Mouse (Mus musculus) heart, embryonic 11.5 days (tissue): ENCODE measurements at regions not wholly inside any gene's neighbourhood (a gene's known extent, or its start where the extent isn't known, plus 50 kb on each side); places are given as distances from the start of the nearest gene placed in this dataset.

Experiments
- ATAC-seq: fragments of 200-750 bp; cut with Nextera tagmentation; replicated peaks from 2 replicates; pipeline ENCODE4 v1.8.0; 2017; ENCODE audit warnings: moderate library complexity; ENCODE audit not compliant: insufficient number of reproducible peaks, low FRiP score, low TSS enrichment
- H3K27ac ChIP-seq: fragments of 300-500 bp; sonication (generic); 2 replicates; pipeline ENCODE4 v1.5.1; 2014; ENCODE audit warnings: mild to moderate bottlenecking, low read depth, low read length
- H3K27me3 ChIP-seq: fragments of 300-500 bp; sonication (generic); 2 replicates; pipeline ENCODE4 v1.6.1; 2014; ENCODE audit warnings: mild to moderate bottlenecking, low read length, mixed read lengths; ENCODE audit not compliant: control insufficient read depth, insufficient read depth
- H3K36me3 ChIP-seq: fragments of 300-500 bp; sonication (generic); 2 replicates; pipeline ENCODE4 v1.6.1; 2014; ENCODE audit warnings: mild to moderate bottlenecking, low read length, moderate library complexity, mixed read lengths; ENCODE audit not compliant: control insufficient read depth, insufficient read depth
- H3K4me1 ChIP-seq: fragments of 300-500 bp; sonication (generic); 2 replicates; pipeline ENCODE4 v1.6.1; 2014; ENCODE audit warnings: low read length; ENCODE audit not compliant: control insufficient read depth, insufficient read depth
- H3K4me2 ChIP-seq: fragments of 300-500 bp; sonication (generic); 2 replicates; pipeline ENCODE4 v1.6.1; 2014; ENCODE audit warnings: mild to moderate bottlenecking, moderate library complexity
- H3K4me3 ChIP-seq: fragments of 300-500 bp; sonication (generic); 2 replicates; pipeline ENCODE4 v1.5.1; 2014; ENCODE audit warnings: low read depth, low read length
- H3K9ac ChIP-seq: fragments of 300-500 bp; sonication (generic); 2 replicates; pipeline ENCODE4 v1.6.1; 2014; ENCODE audit warnings: mild to moderate bottlenecking, low read depth, low read length, moderate library complexity
- H3K9me3 ChIP-seq: fragments of 300-500 bp; sonication (generic); replicated peaks from 2 replicates; pipeline ENCODE4 v1.6.1; 2016; ENCODE audit warnings: low read length; ENCODE audit not compliant: control insufficient read depth
- WGBS: fragments of 180-500 bp; shearing (Covaris S2); extraction: QIAGEN DNeasy Blood & Tissue Kit; methylation state at CpG from one replicate; pipeline ENCODE4 v1.1.7; 2014; ENCODE audit not compliant: insufficient replicate concordance; 5-methylcytosine and 5-hydroxymethylcytosine counted together

DNA sequence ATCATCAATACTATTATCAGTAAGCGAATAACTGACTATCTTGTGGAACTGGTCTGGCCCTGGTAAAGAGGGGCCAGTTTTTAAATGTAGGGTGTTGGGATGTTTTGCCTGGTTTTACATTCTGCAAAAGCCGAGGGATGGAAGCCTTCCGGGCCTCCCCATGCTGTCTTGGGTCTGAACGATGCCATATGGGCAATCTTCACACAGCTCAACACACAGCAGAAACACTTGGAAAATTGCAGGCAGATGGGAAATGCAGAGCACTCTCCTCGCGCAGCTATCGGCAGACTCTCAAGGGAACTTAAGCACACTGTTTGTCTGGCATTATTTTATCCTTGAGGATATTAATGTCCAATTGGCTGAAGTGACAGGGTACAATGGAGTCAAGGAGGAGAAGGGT, 129.3 kb upstream of the Lnx1 start:
- H3K9ac ChIP-seq: no peak overlapping the region
- H3K36me3 ChIP-seq: no peaks in the 10 kb centered on the region
- no peak for ATAC-seq
- no peaks in the 10 kb centered on the region for H3K9me3 ChIP-seq
- no peaks in the 10 kb centered on the region for H3K4me1 ChIP-seq
- WGBS: 83% methylated on average over 7 of the region's 7 CpGs
- H3K4me3 ChIP-seq: no peak overlapping the region
- no peak overlapping the region for H3K27ac ChIP-seq
- H3K27me3 ChIP-seq: no peaks in the 10 kb centered on the region
- no peak overlapping the region for H3K4me2 ChIP-seq

DNA sequence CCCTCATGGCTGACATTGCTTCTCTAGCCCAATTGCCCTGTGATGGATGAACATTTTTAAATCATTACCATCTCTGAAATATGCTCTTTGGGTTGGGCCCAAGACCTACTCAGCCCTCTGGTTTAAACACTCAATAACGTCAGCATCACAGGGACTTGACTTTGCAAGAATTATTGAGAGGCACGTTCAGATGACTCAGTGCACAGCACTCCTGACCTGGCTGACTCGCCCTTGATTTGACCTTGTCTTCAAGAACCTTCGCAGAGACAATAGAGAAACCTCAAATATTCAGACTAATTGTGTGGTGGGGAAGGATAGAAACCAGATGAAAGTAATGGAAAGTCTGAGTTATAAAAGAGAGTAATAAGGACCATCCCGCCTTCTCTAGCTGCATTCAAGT, 127.9 kb upstream of the Lnx1 start:
- 56% methylated on average over 5 of the region's 5 CpGs for WGBS
- Histone ChIP-seq H3K36me3 (no peaks in the 10 kb centered on the region), H3K9ac (no peak overlapping the region), H3K27me3 (no peaks in the 10 kb centered on the region; the same call in 1 of the 2 replicates), H3K4me3 (no peak overlapping the region), H3K4me1 (no peaks in the 10 kb centered on the region), H3K9me3 (no peaks in the 10 kb centered on the region), H3K4me2 (no peak overlapping the region), H3K27ac (no peak overlapping the region)
- ATAC-seq: no peak

- WGBS: 80% methylated on average over 9 of the region's 9 CpGs
- H3K36me3 ChIP-seq: no peaks in the 10 kb centered on the region
- H3K4me1 ChIP-seq: no peaks in the 10 kb centered on the region
- ATAC-seq: no peak
- no peak overlapping the region for H3K4me2 ChIP-seq
- no peak overlapping the region for H3K4me3 ChIP-seq
- H3K9me3 ChIP-seq: no peaks in the 10 kb centered on the region
- no peak overlapping the region for H3K27ac ChIP-seq
- no peak overlapping the region for H3K9ac ChIP-seq
- no peaks in the 10 kb centered on the region; the same call in 1 of the 2 replicates for H3K27me3 ChIP-seq
These were observed 126.3 kb upstream of the Lnx1 start for GRCm38 (mm10) chr5:74829003-74829402.

DNA sequence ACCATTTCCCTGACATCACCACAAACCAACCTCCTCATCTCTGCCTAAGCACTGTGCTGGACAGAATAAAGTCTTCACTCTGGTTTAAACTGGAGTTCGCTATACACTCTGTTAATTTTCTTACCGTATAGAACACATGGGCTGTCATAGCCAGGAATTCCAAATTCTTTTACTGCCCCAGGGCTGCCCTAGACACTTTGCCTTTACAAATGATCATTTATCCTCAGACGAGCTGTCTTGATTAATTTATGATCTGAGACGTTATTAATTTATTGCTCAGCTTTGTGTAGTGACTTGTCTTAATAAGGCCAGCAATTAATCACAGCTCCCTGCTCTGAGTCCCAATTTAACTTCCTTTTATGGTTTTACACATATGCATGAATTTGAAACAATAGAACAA, 125.2 kb upstream of the Lnx1 start:
- H3K9me3 ChIP-seq: no peaks in the 10 kb centered on the region
- no peak overlapping the region for H3K9ac ChIP-seq
- no peak for ATAC-seq
- no peak overlapping the region for H3K27ac ChIP-seq
- WGBS: 70% methylated on average over 4 of the region's 4 CpGs
- no peak overlapping the region for H3K4me3 ChIP-seq
- no peaks in the 10 kb centered on the region for H3K4me1 ChIP-seq
- no peaks in the 10 kb centered on the region; the same call in 1 of the 2 replicates for H3K27me3 ChIP-seq
- H3K36me3 ChIP-seq: no peaks in the 10 kb centered on the region
- no peak overlapping the region for H3K4me2 ChIP-seq

GRCm38 (mm10) chr5:74825517-74826254, 123.0 kb upstream of the Lnx1 start:
- Histone ChIP-seq H3K4me2 (no peak overlapping the region), H3K36me3 (no peaks in the 10 kb centered on the region), H3K4me3 (no peak overlapping the region), H3K9ac (no peak overlapping the region), H3K27me3 (peaks cover 7% of the 10 kb centered on the region; the same call in 1 of the 2 replicates), H3K4me1 (no peaks in the 10 kb centered on the region), H3K27ac (no peak overlapping the region), H3K9me3 (no peaks in the 10 kb centered on the region)
- ATAC-seq: no peak
- 55% methylated on average over 5 of the region's 5 CpGs for WGBS

DNA sequence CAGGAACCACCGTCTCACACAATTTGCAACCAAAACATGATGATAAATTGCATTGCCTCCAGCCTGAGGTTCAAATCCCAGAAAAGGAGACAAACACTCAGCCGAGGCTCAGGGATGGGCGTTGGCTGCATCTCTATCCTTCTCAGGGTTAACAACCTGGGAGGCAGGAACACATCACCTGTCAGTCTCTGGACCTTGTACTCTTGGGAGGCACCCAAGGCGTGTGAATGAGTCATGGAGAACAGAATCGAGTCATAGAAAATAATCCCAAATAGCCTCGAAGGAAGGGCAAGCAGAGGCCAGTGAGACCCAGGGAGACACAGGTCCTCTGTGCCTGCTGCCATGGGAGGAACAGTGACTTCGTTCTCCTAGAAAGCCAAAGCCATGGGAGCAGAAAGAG, 121.0 kb upstream of the Lnx1 start:
- Histone ChIP-seq H3K9ac (no peak overlapping the region), H3K4me1 (no peaks in the 10 kb centered on the region), H3K36me3 (no peaks in the 10 kb centered on the region), H3K27me3 (peaks cover 7% of the 10 kb centered on the region; the same call in 1 of the 2 replicates), H3K4me3 (no peak overlapping the region), H3K4me2 (no peak overlapping the region), H3K9me3 (no peaks in the 10 kb centered on the region), H3K27ac (no peak overlapping the region)
- 71% methylated on average over 7 of the region's 7 CpGs for whole genome bisulfite sequencing
- no peak for ATAC-seq

DNA sequence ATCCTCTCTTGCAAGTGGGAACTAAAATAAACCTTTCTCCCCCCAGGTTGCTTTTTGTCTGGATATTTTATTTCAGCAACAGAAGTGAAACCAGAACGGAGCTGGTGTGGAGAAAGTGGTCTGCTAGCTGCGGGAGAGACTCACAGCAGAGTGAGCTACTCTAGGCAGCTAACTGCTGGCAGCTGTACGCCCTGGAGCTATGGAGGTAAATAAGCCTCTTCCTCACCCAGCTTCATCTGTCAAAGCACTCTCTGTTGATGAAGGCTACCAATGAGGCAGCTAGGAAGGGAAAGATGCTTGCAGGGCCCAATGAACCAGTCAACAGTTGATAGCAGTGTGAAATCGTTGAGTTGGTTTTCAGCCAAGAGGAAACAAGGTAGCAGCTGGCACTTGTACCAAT, 119.3 kb upstream of the Lnx1 start:
- WGBS: 71% methylated on average over 4 of the region's 4 CpGs
- peaks cover 7% of the 10 kb centered on the region for H3K27me3 ChIP-seq
- ATAC-seq: no peak
- H3K4me3 ChIP-seq: no peak overlapping the region
- H3K9ac ChIP-seq: no peak overlapping the region
- peaks cover 4% of the 10 kb centered on the region for H3K4me1 ChIP-seq
- H3K36me3 ChIP-seq: no peaks in the 10 kb centered on the region
- no peak overlapping the region for H3K4me2 ChIP-seq
- no peaks in the 10 kb centered on the region for H3K9me3 ChIP-seq
- no peak overlapping the region for H3K27ac ChIP-seq

GRCm38 (mm10) chr5:74816523-74816922, 113.8 kb upstream of the Lnx1 start:
- Histone ChIP-seq H3K4me3 (no peak overlapping the region), H3K36me3 (no peaks in the 10 kb centered on the region), H3K4me2 (no peak overlapping the region), H3K27me3 (peaks cover 22% of the 10 kb centered on the region), H3K9me3 (no peaks in the 10 kb centered on the region), H3K27ac (no peak overlapping the region), H3K9ac (no peak overlapping the region), H3K4me1 (peaks cover 4% of the 10 kb centered on the region)
- 82% methylated on average over 5 of the region's 5 CpGs for WGBS
- ATAC-seq: no peak

DNA sequence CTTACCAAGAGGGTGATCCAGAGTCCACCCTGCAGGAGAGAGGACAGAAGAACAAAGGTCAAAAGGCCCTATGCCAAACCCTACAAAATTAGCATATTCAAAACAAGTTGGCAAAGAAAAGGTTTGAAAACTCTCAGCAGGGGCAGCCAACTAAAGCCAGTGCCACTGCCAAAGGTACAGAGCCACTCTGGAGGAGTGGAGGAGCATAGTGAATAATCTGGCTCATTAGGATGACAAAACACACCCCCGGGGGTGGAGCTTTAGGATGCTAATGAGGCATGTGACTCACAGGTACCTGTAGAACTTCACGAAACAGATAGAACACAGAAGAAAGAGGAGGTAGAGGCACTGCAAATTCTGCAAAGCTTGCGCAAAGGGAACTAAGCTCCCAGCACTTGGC, 110.7 kb upstream of the Lnx1 start:
- Histone ChIP-seq H3K4me3 (no peak overlapping the region), H3K9me3 (no peaks in the 10 kb centered on the region), H3K27ac (no peak overlapping the region), H3K4me1 (peaks cover 13% of the 10 kb centered on the region), H3K4me2 (no peak overlapping the region), H3K27me3 (peaks cover 33% of the 10 kb centered on the region), H3K9ac (no peak overlapping the region), H3K36me3 (no peaks in the 10 kb centered on the region)
- 31% methylated on average over 3 of the region's 3 CpGs for WGBS
- ATAC-seq: no peak
